In the genomic region with DNA sequence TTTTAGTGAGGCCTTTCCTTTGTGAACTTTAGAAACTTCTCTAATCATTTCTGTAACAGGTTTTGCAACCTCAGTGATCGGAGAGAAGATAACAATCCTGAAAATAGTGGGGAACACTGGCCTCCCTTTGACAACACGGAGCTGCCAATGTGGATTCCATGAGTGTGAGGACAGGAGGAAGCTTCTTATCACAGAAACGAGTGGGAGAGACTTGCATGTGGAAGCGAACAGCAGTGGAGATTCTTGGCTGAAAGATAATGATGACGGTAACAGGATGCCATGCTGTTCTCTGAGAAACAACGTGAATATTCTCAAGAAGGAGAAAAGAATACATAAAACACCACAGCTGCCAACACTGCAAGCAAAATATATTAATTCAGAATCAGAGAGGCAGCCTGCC, we compare ENCODE assay signal across 24 mouse cellular contexts.
A peak's percentile ranks its signal among the peaks of the same experiment; 100 is the strongest.
DNase-seq lines count a peak whose midpoint lies in the region; ATAC-seq and TF ChIP-seq lines count a peak whose summit lies in the region.
"Had no signal": no experiment of that assay in that cellular context is flagged by ENCODE, and none has a peak within 500 bp of the region (broad histone marks: within the 10 kb centered on the region; RNA-seq: fewer than 3 reads in every experiment).

No protein-coding gene starts in this region.

- no peaks in the 10 kb centered on the region for H3K27me3 ChIP-seq in hindbrain, embryonic 10.5 days (ENCODE audit: insufficient read depth, poor library complexity, severe bottlenecking)
- H3K27me3 ChIP-seq in hindbrain, embryonic 14.5 days (ENCODE audit: control insufficient read depth, insufficient read depth, low read length) = no peaks in the 10 kb centered on the region
- no peaks in the 10 kb centered on the region for H3K27me3 ChIP-seq in lung, embryonic 14.5 days (ENCODE audit: insufficient read depth, low read length)
- H3K27me3 ChIP-seq: midbrain, embryonic 15.5 days; Patski had no signal

- no peaks in the 10 kb centered on the region for H3K36me3 ChIP-seq in hindbrain, embryonic 10.5 days
- no peaks in the 10 kb centered on the region for H3K36me3 ChIP-seq in hindbrain, embryonic 14.5 days (replicated peaks; ENCODE audit: control insufficient read depth, insufficient read depth)
- no peaks in the 10 kb centered on the region for H3K36me3 ChIP-seq in lung, embryonic 14.5 days (ENCODE audit: insufficient read depth)
- H3K36me3 ChIP-seq: forebrain, embryonic 10.5 days; limb, embryonic 10.5 days; midbrain, embryonic 15.5 days had no signal

- intact Hi-C loops in heart, postnatal 10 days (cut with DNase I) = no loop called here

- no peaks in the 10 kb centered on the region for H3K9me3 ChIP-seq in hindbrain, embryonic 10.5 days
- no peaks in the 10 kb centered on the region for H3K9me3 ChIP-seq in hindbrain, embryonic 14.5 days (ENCODE audit: control insufficient read depth, low read length)
- H3K9me3 ChIP-seq in lung, embryonic 14.5 days (ENCODE audit: low read depth, low read length) = no peaks in the 10 kb centered on the region
- H3K9me3 ChIP-seq: forebrain, embryonic 10.5 days; limb, embryonic 10.5 days; midbrain, embryonic 15.5 days had no signal

- no peak overlapping the region for H3K4me3 ChIP-seq in hindbrain, embryonic 10.5 days
- H3K4me3 ChIP-seq in hindbrain, embryonic 14.5 days (replicated peaks; ENCODE audit: low read length) = no peak overlapping the region
- H3K4me3 ChIP-seq in lung, embryonic 14.5 days (ENCODE audit: low read depth, low read length) = no peak overlapping the region
- H3K4me3 ChIP-seq: forebrain, embryonic 10.5 days; layer of hippocampus, adult 2 months; limb, embryonic 10.5 days; midbrain, embryonic 15.5 days had no signal

- ATAC-seq in hindbrain, embryonic 14.5 days (ENCODE audit: low FRiP score) = no peak
- ATAC-seq in lung, embryonic 14.5 days (ENCODE audit: insufficient read depth) = no peak
- ATAC-seq: CD4-positive, CD25-positive, alpha-beta regulatory T cell, adult 4 months; midbrain, embryonic 15.5 days; Patski had no signal

- H3K4me2 ChIP-seq in hindbrain, embryonic 14.5 days (replicated peaks) = no peak overlapping the region
- H3K4me2 ChIP-seq in lung, embryonic 14.5 days = no peak overlapping the region
- H3K4me2 ChIP-seq: midbrain, embryonic 15.5 days had no signal

- H3K9ac ChIP-seq in hindbrain, embryonic 14.5 days = no peak overlapping the region
- no peak overlapping the region for H3K9ac ChIP-seq in lung, embryonic 14.5 days
- H3K9ac ChIP-seq: midbrain, embryonic 15.5 days had no signal

- WGBS in hindbrain, embryonic 10.5 days = 38% methylated on average over 6 of the region's 6 CpGs
- WGBS in hindbrain, embryonic 14.5 days = 25% methylated on average over 6 of the region's 6 CpGs
- 14% methylated on average over 6 of the region's 6 CpGs for WGBS in lung, embryonic 14.5 days

- DNase-seq in embryo, embryonic 10.5 days (ENCODE audit: low spot score) = peak; percentile 15
- DNase-seq in embryo, embryonic 11 days = no peak
- no peak for DNase-seq in hindbrain, embryonic 10.5 days (ENCODE audit: low spot score)
- no peak for DNase-seq in hindbrain, embryonic 14.5 days (ENCODE audit: low spot score)
- DNase-seq in lung, embryonic 14.5 days = peak; percentile 12
- DNase-seq in lung, postnatal 4 days = no peak
- DNase-seq in heart, postnatal 10 days = peak; percentile 8 to 10
- no peak for DNase-seq in adrenal gland, postnatal 4 days (ENCODE audit: low spot score in 2 of 2)
- DNase-seq: adrenal gland, adult 8-10 months; cerebellum, adult 11 months; cerebellum, postnatal 10 days; gastrocnemius, postnatal 25 days; kidney, adult 18-20 months; kidney, postnatal 14 days; lung, adult 18-20 months; retina, postnatal 1 day; thymus, postnatal 14 days had no signal

- peaks cover 16% of the 10 kb centered on the region for H3K4me1 ChIP-seq in hindbrain, embryonic 10.5 days (replicated peaks)
- H3K4me1 ChIP-seq in hindbrain, embryonic 14.5 days (replicated peaks; ENCODE audit: control insufficient read depth, insufficient read depth, low read length) = no peaks in the 10 kb centered on the region
- peaks cover 9% of the 10 kb centered on the region for H3K4me1 ChIP-seq in lung, embryonic 14.5 days (ENCODE audit: insufficient read depth)
- H3K4me1 ChIP-seq: limb, embryonic 10.5 days; midbrain, embryonic 15.5 days had no signal

- H3K27ac ChIP-seq in hindbrain, embryonic 10.5 days = peak overlapping the region; percentile 69
- no peak overlapping the region for H3K27ac ChIP-seq in hindbrain, embryonic 14.5 days
- H3K27ac ChIP-seq in lung, embryonic 14.5 days (ENCODE audit: low read depth) = no peak overlapping the region
- H3K27ac ChIP-seq: forebrain, embryonic 10.5 days; layer of hippocampus, adult 2 months; limb, embryonic 10.5 days; midbrain, embryonic 15.5 days; stomach, postnatal 0 days had no signal

- no peak for TF ChIP-seq CTCF in lung, embryonic 14.5 days (IDR thresholded peaks at IDR 0.05; ENCODE audit: low read depth)

Comparison
In these comparisons a context has a peak if more than half of its experiments do, and no peak if none do; other contexts are left out.
1. DNase-seq: peak in embryo, embryonic 10.5 days (single experiment), lung, embryonic 14.5 days (single experiment) and heart, postnatal 10 days (2 of 2); none in embryo, embryonic 11 days (single experiment), hindbrain, embryonic 10.5 days (single experiment), hindbrain, embryonic 14.5 days (single experiment), lung, postnatal 4 days (0 of 2) and adrenal gland, postnatal 4 days (0 of 2).